ENCODE assay signal across 10 mouse cellular contexts in the genomic region with DNA sequence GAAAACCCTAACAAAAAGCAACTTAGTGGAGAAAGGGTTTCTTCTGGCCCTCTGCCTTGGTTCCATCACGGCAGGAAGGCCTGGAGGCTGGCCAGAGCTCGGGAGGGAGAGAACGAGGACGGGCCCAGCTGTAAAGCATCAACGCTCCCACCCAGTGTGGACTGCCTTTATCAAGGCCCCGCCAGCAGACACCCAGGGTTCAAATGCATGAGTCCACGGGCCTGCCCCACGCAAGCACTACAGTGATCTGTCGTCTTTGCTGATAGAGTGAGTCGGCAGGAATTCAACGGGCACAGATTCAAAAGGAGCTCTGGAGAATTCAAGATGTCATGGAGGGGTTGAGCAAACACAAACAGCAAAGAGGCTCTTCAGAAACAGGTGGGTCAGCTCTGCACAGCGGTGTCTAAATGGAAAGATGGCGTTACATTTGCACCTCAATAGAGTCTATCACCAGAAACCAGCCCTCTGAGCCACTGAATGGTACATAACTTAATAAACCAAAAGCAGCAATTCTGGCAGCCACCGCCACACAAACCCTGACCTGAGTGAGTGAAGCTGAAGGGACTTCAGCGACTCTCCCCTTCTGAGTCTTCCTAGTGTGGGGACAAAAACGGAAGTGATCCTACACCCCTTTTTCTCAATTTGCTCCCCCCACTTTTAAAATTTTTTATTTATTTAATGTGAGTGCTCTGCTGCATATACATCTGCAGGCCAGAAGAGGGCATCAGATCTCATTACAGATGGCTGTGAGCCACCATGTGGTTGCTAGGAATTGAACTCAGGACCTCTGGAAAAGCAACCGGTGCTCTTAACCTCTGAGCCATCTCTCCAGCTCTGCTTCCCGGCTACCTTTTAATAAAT. TPM values are rescaled to one million over a fixed set of nuclear protein-coding genes. Genes with fewer than 3 reads are reported as not detected.
DNase-seq lines count a peak whose midpoint lies in the region; ATAC-seq and TF ChIP-seq lines count a peak whose summit lies in the region.
"Had no signal": no experiment of that assay in that cellular context is flagged by ENCODE, and none has a peak within 500 bp of the region (broad histone marks: within the 10 kb centered on the region; RNA-seq: fewer than 3 reads in every experiment).

No protein-coding gene starts in this region.

- no peak for ATAC-seq in cerebellum, adult (ENCODE audit: insufficient number of reproducible peaks, low FRiP score, low TSS enrichment)
- ATAC-seq in hindbrain, postnatal 0 days = no peak
- no peak; the same call in 1 of the 2 replicates for ATAC-seq in hindbrain, embryonic 13.5 days (ENCODE audit: low FRiP score)

- H3K36me3 ChIP-seq in hindbrain, postnatal 0 days (ENCODE audit: insufficient read depth, low read length) = peaks cover 37% of the 10 kb centered on the region
- peaks cover 67% of the 10 kb centered on the region for H3K36me3 ChIP-seq in hindbrain, embryonic 13.5 days

- no peaks in the 10 kb centered on the region for H3K27me3 ChIP-seq in cerebellum, adult 2 months (ENCODE audit: control insufficient read depth, insufficient read depth, low read length)
- no peaks in the 10 kb centered on the region for H3K27me3 ChIP-seq in hindbrain, postnatal 0 days (ENCODE audit: insufficient read depth, low read length)
- H3K27me3 ChIP-seq in hindbrain, embryonic 13.5 days = no peaks in the 10 kb centered on the region
- H3K27me3 ChIP-seq: embryonic facial prominence, embryonic 13.5 days; megakaryocyte, embryonic 14.5 days had no signal

- TF ChIP-seq POLR2A in cerebellum, adult 2 months (IDR thresholded peaks at IDR 0.05; ENCODE audit: borderline replicate concordance, insufficient read depth, low read length) = no peak
- TF ChIP-seq POLR2A in lung, adult 2 months (IDR thresholded peaks at IDR 0.05; ENCODE audit: borderline replicate concordance, extremely low read depth, low read depth, low read length) = no peak

- H3K4me1 ChIP-seq in cerebellum, adult 2 months (ENCODE audit: control insufficient read depth, insufficient read depth, low read length) = peaks cover 2% of the 10 kb centered on the region; the same call in 1 of the 2 replicates
- H3K4me1 ChIP-seq in hindbrain, postnatal 0 days (ENCODE audit: insufficient read depth, low read length) = no peaks in the 10 kb centered on the region
- H3K4me1 ChIP-seq in hindbrain, embryonic 13.5 days (replicated peaks) = no peaks in the 10 kb centered on the region
- no peaks in the 10 kb centered on the region; the same call in 1 of the 2 replicates for H3K4me1 ChIP-seq in lung, adult 2 months (ENCODE audit: control insufficient read depth, insufficient read depth, low read length)
- H3K4me1 ChIP-seq: embryonic facial prominence, embryonic 13.5 days had no signal

- H3K4me3 ChIP-seq in cerebellum, adult 2 months (replicated peaks; ENCODE audit: insufficient read depth, low read depth, low read length) = no peak overlapping the region
- H3K4me3 ChIP-seq in hindbrain, postnatal 0 days (ENCODE audit: low read length) = no peak overlapping the region
- no peak overlapping the region for H3K4me3 ChIP-seq in hindbrain, embryonic 13.5 days
- H3K4me3 ChIP-seq in lung, adult 2 months (replicated peaks; ENCODE audit: extremely low read depth, low read depth, low read length) = no peak overlapping the region
- H3K4me3 ChIP-seq: embryonic facial prominence, embryonic 13.5 days; megakaryocyte, embryonic 14.5 days had no signal

- H3K9me3 ChIP-seq in hindbrain, postnatal 0 days (ENCODE audit: low read length) = no peaks in the 10 kb centered on the region
- no peaks in the 10 kb centered on the region for H3K9me3 ChIP-seq in hindbrain, embryonic 13.5 days
- H3K9me3 ChIP-seq: embryonic facial prominence, embryonic 13.5 days; megakaryocyte, embryonic 14.5 days had no signal

- no peak for DNase-seq in cerebellum, adult 2 months
- DNase-seq in hindbrain, postnatal 0 days (ENCODE audit: low spot score) = no peak
- DNase-seq in ES-CJ7 (ENCODE audit: low read depth, low spot score) (peak; percentile 76), adipocyte (ENCODE audit: low spot score) (no peak)
- DNase-seq in lung, adult 2 months = peak; percentile 31
- no peak for DNase-seq in retina, embryonic 14.5 days (ENCODE audit: low spot score)

- 52% methylated on average over 18 of the region's 18 CpGs for WGBS in cerebellum, adult 2 months
- WGBS in hindbrain, postnatal 0 days = 62% methylated on average over 18 of the region's 18 CpGs
- WGBS in hindbrain, embryonic 13.5 days = 75% methylated on average over 18 of the region's 18 CpGs
- WGBS in lung, adult 2 months = 59% methylated on average over 18 of the region's 18 CpGs

- peak; percentile 4; the same call in 1 of the 2 replicates for TF ChIP-seq CTCF in cerebellum, adult 2 months (IDR thresholded peaks at IDR 0.05; ENCODE audit: borderline replicate concordance, insufficient read depth, low read depth, low read length)
- TF ChIP-seq CTCF in hindbrain, postnatal 0 days (IDR thresholded peaks at IDR 0.05; ENCODE audit: low read depth) = peak; percentile 43
- no peak for TF ChIP-seq CTCF in lung, adult 2 months (IDR thresholded peaks at IDR 0.05; ENCODE audit: insufficient read depth, low read length)

- H3K4me2 ChIP-seq in hindbrain, postnatal 0 days (ENCODE audit: low read depth, low read length) = no peak overlapping the region
- H3K4me2 ChIP-seq in hindbrain, embryonic 13.5 days = no peak overlapping the region
- H3K4me2 ChIP-seq: embryonic facial prominence, embryonic 13.5 days had no signal

- no peak overlapping the region for H3K27ac ChIP-seq in cerebellum, adult 2 months (ENCODE audit: insufficient read depth, low read length)
- no peak overlapping the region for H3K27ac ChIP-seq in hindbrain, postnatal 0 days
- H3K27ac ChIP-seq in hindbrain, embryonic 13.5 days = no peak overlapping the region
- H3K27ac ChIP-seq: embryonic facial prominence, embryonic 13.5 days had no signal

- no peak overlapping the region for H3K9ac ChIP-seq in hindbrain, postnatal 0 days (replicated peaks; ENCODE audit: low read length)
- H3K9ac ChIP-seq in hindbrain, embryonic 13.5 days = no peak overlapping the region
- H3K9ac ChIP-seq: embryonic facial prominence, embryonic 13.5 days had no signal

RNA-seq across cellular contexts. Expression of a gene that starts 45.3 kb away (rescaled TPM):
- 46.4 and 47.9 TPM in 2 replicates for polyA plus RNA-seq in cerebellum, adult 2 months (2012; rRNA removed)
- total RNA-seq in hindbrain, postnatal 0 days (2014; rRNA removed) = 29.3 and 30.4 TPM in 2 replicates
- 5.1 and 5.9 TPM in 2 replicates for polyA plus RNA-seq in hindbrain, postnatal 0 days (2015; fragmentation: Nextera tagmentation; extraction: Ambion mirVana)
- 8.9 and 9.3 TPM in 2 replicates for polyA plus RNA-seq in hindbrain, embryonic 13.5 days (2015; fragmentation: Nextera tagmentation; extraction: Ambion mirVana)
- 30.3 and 31.7 TPM in 2 replicates for polyA plus RNA-seq in lung, adult 2 months (2012; rRNA removed)

Comparison
In these comparisons a context has a peak if more than half of its experiments do, and no peak if none do; other contexts are left out.
1. DNase-seq: peak in ES-CJ7 (single experiment) and lung, adult 2 months (single experiment); none in cerebellum, adult 2 months (0 of 2), hindbrain, postnatal 0 days (single experiment), retina, embryonic 14.5 days (single experiment) and adipocyte (single experiment).